Mouse (Mus musculus): ENCODE measurements around the gene Tpcn1.
"Not testable (repeated sequence)": the region's sequence is repeated elsewhere in the genome, so short reads cannot be mapped to it uniquely, and the experiment has no call there.

Gene Tpcn1

DNA sequence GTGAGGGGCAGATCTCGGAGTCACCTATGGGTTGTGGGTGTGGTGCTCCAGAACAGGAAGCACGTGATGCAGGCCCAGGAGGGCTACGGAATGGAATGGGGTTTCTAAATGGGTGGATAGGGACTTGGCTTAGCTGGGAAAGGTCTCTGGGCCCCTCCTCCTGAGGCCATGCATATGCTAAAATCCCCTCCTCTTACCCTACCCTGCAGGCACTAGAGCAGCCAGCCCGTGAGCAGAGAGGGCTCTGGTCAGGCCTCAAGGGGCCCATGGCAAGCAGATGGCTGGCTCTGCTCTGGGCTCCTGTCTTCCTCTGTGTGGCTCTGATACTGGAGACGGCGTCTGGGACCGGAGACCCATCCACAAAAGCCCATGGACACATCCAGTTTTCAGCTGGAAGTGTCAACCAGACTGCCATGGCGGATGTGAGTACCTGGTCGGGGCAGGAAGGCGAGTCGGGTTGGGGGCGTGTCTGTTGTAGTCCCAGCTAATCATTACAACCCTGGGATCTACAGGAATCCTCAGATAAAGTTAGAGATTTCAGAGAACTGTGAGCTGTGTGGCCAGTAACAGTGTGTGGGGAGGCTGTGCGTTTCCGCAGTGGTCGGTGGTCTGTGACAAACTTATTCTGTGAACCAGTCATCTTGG is 75.4 kb downstream of the Tpcn1 start:
- no peak for DNase-seq (ENCODE audit: low read depth, low spot score)

GRCm38 (mm10) chr5:120511643-120512220 is 76.7 kb downstream of the Tpcn1 start:
- DNase-seq (ENCODE audit: low read depth, low spot score): no peak

GRCm38 (mm10) chr5:120510982-120511642 is 77.4 kb downstream of the Tpcn1 start, which contains the start of gene Slc8b1:
TSS of gene Slc8b1 (plus strand) at chr5:120511168.
- DNase-seq (ENCODE audit: low read depth, low spot score): peak; percentile 80

- no peak for DNase-seq (ENCODE audit: low read depth, low spot score)
These were observed 81.2 kb downstream of the Tpcn1 start for GRCm38 (mm10) chr5:120507311-120507710.

DNA sequence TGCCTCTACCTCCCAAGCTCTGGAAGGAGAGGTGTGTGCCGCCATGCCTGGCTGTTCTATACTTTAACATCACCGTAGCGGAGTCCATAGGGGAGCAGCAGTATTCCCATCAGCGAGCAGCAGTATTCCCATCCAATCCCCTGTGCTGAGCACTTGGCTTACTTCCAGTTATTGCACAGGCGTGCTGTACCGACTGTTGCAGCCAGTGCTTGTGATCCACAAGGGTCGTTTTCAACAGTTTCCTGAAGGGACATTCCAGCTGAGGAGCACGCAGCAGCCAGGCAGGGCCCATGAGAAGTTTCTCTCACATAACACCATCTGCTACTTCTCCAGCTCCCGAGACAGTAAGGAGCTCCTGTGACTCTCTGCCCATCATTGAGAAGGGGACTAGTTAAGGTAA is 82.0 kb downstream of the Tpcn1 start:
- no peak for DNase-seq (ENCODE audit: low read depth, low spot score)

DNA sequence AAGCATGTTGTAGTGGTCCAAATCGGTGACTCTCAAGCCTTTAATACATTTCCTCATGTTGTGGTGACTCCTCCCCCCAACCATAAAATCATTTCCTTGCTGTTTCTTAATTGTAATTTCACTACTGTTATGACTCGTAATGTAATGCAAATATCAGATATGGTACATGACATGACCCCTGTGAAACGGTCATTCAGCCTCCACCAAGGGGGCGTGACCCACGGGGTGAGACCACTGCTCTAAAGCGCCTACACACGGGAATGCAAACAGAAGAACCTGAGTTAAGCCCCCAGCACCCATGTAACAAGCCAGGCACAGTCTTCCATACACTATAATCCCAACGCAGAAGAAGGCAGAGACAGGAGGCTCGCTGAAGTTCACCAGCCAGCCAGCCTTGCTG is 82.7 kb downstream of the Tpcn1 start:
- DNase-seq (ENCODE audit: low read depth, low spot score): no peak

GRCm38 (mm10) chr5:120505368-120505767 is 83.1 kb downstream of the Tpcn1 start:
- DNase-seq (ENCODE audit: low read depth, low spot score): peak; percentile 34

DNA sequence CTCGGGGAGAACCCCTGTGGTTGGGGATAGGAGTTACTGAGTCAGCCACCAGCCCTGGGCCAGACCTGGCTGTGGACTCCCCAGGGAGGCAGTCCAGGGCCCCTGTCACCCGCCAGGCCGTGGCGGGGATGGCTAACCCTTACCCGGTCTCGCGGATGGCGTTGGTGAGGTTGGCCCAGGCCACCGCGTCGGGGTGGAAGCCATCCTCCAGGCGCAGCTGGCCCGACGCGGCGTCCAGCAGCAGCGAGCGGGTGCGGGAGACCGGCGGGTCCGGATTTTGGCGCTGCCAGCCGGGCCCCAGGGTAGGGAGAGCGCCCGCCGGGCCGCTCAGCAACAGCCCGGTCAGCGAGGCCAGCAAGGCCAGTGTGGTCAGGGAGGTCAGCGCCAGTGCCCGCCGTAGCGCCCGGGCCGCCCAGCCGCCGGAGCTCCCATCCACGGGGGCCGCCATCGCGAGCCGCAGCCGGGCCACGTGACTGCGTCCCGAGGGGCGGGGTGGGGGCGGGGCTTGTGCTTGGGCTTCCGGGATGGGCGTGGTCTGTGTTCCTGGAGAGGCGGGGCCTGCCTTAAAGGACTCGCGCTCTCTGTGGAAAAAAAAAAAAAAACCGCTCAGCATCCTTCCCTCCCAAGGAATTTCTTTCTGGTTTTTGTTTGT is 85.2 kb downstream of the Tpcn1 start, which contains the start of gene Plbd2:
Plbd2 (minus strand) TSS at position 482 of the 652 bp plus-strand sequence.
- DNase-seq (ENCODE audit: low read depth, low spot score): peak; percentile 89

- no peak for DNase-seq (ENCODE audit: low read depth, low spot score)
These were observed 85.8 kb downstream of the Tpcn1 start for GRCm38 (mm10) chr5:120502675-120503143.

DNA sequence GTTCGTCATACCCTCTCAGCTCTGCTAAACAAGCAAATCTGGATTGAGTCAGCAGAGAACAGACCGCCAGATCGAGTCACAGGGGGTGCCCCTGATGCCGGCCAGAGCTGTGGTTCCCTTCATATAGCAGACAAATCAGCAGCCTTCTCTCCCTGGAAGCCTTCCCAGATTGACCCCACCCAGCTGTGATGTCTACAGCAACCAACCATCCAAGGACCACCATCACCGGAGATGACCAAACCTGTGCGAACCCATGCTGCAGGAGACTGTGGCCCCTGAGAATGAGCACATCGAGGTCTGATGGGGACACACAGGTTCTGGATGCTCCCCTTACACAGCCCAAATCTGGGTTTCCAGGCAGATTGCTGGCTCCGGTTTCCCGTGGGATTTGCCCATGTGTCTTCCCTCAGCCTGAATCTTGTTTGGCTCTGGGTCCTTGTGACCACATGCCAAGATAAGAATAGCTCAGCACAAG is 86.3 kb downstream of the Tpcn1 start:
- no peak for DNase-seq (ENCODE audit: low read depth, low spot score)

DNA sequence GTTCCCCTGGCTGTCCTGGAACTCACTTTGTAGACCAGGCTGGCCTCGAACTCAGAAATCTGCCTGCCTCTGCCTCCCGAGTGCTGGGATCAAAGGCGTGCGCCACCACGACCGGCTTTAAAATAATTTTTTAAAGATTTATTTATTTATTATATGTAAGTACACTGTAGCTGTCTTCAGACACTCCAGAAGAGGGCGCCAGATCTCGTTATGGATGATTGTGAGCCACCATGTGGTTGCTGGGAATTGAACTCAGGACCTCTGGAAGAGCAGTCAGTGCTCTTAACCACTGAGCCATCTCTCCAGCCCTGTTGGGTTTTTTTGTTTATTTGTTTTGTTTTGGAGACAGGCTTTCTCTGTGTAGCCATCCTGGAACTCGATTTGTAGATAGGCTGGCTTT is 87.9 kb downstream of the Tpcn1 start:
- not testable (repeated sequence) for DNase-seq (ENCODE audit: low read depth, low spot score)

DNA sequence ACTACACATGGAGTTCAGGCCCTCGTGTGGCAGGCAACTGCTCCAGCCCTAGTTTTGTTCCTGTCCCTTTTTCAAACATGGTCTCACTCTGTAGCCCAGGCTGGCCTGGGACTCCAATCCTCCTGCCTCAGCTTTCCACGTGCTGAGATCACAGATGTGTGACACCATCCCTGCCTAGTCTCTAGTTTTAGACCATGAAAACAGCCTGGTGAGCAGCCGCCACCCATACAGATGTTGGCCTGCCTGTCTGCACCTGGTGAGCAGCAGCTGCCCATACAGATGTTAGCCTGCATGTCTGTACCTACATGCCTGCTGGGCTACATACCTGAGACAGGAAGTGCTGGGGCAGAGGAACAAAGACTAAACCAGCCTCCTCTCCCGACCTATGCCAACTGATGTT is 89.3 kb downstream of the Tpcn1 start:
- DNase-seq (ENCODE audit: low read depth, low spot score): no peak

DNA sequence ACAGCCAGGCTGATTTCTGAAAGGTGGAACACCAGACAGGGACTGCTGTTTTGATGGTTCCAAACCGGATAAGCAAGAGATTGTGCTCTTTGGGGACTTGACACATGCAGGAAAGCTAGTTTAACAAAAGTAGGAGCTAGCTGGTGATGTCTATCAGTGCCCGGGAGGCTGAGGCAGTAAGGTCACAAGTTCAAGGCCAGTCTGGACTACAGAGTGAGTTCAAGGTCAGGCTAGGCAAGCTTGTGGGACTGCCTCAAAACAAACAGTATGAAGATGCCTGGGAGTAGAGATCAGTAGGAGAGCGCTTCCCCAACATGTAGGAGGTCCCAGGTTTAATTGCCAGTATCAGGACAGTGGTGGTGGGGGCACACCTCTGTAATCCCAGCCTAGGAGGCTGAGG is 91.4 kb downstream of the Tpcn1 start:
- DNase-seq (ENCODE audit: low read depth, low spot score): no peak

DNA sequence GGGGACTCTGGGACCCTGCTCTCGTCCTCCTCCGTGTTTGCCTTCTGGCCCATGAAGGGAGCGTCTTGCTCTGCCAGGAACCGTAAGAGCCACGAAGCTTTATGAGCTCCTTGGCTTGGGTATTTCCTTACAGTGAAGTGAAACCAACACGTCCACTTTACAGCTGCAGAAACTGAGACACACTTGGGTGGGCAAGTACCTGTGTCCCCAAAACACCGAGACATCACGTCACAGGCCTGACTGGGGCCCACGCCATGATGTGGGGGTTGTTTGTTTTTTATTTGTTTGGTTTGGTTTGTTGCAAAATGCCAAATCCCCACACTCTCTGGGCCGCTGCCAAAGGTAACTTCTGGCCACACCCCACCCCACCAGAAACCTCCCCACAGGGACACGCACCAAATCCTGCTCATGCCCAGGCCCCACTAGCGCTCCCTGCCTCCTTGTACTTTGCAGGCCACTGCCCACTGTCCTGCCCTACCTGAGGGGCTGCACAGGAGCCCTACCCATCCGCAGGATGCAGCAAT is 92.7 kb downstream of the Tpcn1 start:
- no peak for DNase-seq (ENCODE audit: low read depth, low spot score)

DNA sequence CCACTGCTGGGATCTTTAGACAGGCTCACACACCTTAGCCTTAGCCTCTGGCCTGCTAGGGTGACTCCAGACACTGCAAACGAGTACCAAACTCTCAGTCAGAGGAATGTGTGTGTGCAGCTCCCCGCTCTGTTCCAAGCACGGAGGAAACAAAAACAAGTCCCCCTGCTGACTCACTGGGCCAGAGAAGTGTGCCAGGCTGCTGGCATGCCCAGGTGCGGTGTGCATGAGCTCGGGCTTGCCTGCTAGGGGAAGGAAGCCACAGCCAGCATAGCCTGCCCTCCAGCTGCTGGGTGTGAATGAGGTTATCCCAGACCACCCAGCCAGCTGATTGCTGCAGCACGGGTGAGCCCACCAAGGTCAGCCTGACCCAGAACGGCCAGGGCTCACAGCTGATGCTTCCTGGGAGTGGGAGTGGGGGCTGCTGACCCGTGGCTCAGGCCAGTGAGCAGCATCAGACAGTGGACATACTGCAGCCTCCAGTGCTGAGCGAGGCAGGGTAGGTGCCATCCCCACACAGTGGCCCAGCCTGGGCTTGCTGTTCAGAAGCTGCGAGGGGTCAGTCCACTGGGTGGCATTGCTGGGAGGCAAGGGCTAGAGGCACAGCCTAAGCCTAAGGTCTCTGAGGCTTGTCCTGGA is 93.3 kb downstream of the Tpcn1 start:
- no peak for DNase-seq (ENCODE audit: low read depth, low spot score)

- no peak for DNase-seq (ENCODE audit: low read depth, low spot score)
These were observed 94.5 kb downstream of the Tpcn1 start for GRCm38 (mm10) chr5:120493873-120494395.

DNA sequence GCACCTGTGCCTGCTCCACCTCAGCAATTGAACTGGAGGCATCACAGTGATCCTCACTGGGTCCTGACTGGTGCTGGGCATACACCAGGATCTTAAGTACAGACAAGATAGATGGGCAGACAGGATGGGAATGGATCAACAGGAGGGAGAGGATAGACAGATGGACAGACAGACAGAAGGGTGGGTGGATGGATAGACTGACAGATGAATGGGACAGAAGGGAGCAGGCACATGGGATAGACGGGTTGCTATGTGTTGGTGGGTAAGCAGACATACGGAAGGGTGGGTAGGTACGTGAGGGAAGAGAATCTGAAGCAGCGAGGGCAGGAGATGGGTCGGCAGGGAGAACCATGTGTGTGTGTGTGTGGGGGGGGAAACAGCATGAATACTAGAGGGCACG is 95.0 kb downstream of the Tpcn1 start:
- no peak for DNase-seq (ENCODE audit: low read depth, low spot score)

DNA sequence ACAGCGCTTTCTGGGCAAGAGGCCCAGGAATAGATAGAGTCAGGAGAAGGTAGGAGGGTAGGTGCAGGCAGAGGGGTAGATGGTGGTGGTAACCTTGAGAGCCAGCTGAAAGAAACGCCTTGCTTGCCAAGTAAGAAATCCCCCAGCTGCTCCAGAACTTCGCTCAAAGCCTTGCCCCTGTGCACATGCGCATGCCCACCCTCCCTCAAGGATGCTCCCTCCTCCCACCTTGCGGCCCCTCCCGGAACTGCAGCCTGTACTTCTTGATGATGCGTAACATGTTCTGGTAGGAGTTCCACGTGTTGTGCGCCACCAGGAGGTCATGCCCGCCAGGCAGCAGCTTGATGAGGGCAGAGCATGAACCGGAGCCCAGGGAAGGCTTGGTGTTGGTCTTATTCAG is 96.0 kb downstream of the Tpcn1 start:
- no peak for DNase-seq (ENCODE audit: low read depth, low spot score)

- no peak for DNase-seq (ENCODE audit: low read depth, low spot score)
These were observed 97.7 kb downstream of the Tpcn1 start for GRCm38 (mm10) chr5:120490679-120491192.

- DNase-seq (ENCODE audit: low read depth, low spot score): no peak
These were observed 100.6 kb downstream of the Tpcn1 start for GRCm38 (mm10) chr5:120487844-120488243.

All from retina, postnatal 7 days (tissue).